Mouse (Mus musculus) hindbrain, postnatal 0 days (tissue): Measurements from ENCODE around the gene Gm43517. TPM values are rescaled to one million over a fixed set of nuclear protein-coding genes. Genes with fewer than 3 reads are reported as not detected.

Experiments used
- ATAC-seq: fragments of 200-750 bp; cut with Nextera tagmentation; 2 replicates; pipeline ENCODE4 v1.8.0; 2017; ENCODE audit warnings: mild to moderate bottlenecking, moderate TSS enrichment, moderate library complexity
- DNase-seq: peaks from one replicate; pipeline ENCODE4 v3.0.0-alpha.2; 2015; ENCODE audit warnings: low spot score
- H3K27ac ChIP-seq: fragments of 300-500 bp; sonication (generic); 2 replicates; pipeline ENCODE4 v1.5.1; 2014; ENCODE audit warnings: mild to moderate bottlenecking
- H3K27me3 ChIP-seq: fragments of 300-500 bp; sonication (generic); 2 replicates; pipeline ENCODE4 v1.6.1; 2014; ENCODE audit warnings: low read length, mixed read lengths; ENCODE audit not compliant: insufficient read depth
- H3K36me3 ChIP-seq: fragments of 300-500 bp; sonication (generic); 2 replicates; pipeline ENCODE4 v1.6.1; 2014; ENCODE audit warnings: low read length, mixed read lengths; ENCODE audit not compliant: insufficient read depth
- H3K4me1 ChIP-seq: fragments of 300-500 bp; sonication (generic); 2 replicates; pipeline ENCODE4 v1.6.1; 2014; ENCODE audit warnings: antibody characterized with exemption, low read length, mixed read lengths; ENCODE audit not compliant: insufficient read depth
- H3K4me2 ChIP-seq: fragments of 300-500 bp; sonication (generic); 2 replicates; pipeline ENCODE4 v1.6.1; 2014; ENCODE audit warnings: low read depth, mild to moderate bottlenecking, low read length, moderate library complexity, mixed read lengths
- H3K4me3 ChIP-seq: fragments of 300-500 bp; sonication (generic); 2 replicates; pipeline ENCODE4 v1.5.1; 2014; ENCODE audit warnings: low read length
- H3K9ac ChIP-seq: fragments of 300-500 bp; sonication (generic); replicated peaks from 2 replicates; pipeline ENCODE4 v1.6.1; 2014; ENCODE audit warnings: mild to moderate bottlenecking, low read length, moderate library complexity, mixed read lengths
- H3K9me3 ChIP-seq: fragments of 300-500 bp; sonication (generic); 2 replicates; pipeline ENCODE4 v1.6.1; 2016; ENCODE audit warnings: low read length, mixed read lengths
- CTCF ChIP-seq: IDR thresholded peaks from 2 replicates; pipeline ENCODE4 v1.5.1; 2016; ENCODE audit warnings: antibody characterized with exemption, control low read depth, low read depth
- WGBS: fragments of 180-500 bp; shearing (Covaris S2); extraction: QIAGEN DNeasy Blood & Tissue Kit; methylation state at CpG from one replicate; pipeline ENCODE4 v1.1.7; 2014; 5-methylcytosine and 5-hydroxymethylcytosine counted together
- polyA plus RNA-seq: library from polyadenylated mRNA; unstranded; fragments of >200 nt; fragmentation: Nextera tagmentation; extraction: Ambion mirVana; gene quantifications from 2 replicates; pipeline ENCODE4 v1.2.1, GENCODE M21; 2015
- total RNA-seq: library from RNA; depleted of rRNA; stranded (reverse); fragments of >200 nt; gene quantifications from 2 replicates; pipeline ENCODE4 v1.2.3, GENCODE M21; 2014; rRNA removed

Gene Gm43517
- total RNA-seq (0.04 TPM in 1 of 2 replicates, not detected in the other), polyA plus RNA-seq (not detected in 2 replicates)

GRCm38 (mm10) chr12:49384876-49385630 is at the start of gene Gm43517:
Gene Gm43517 (plus strand): TSS chr12:49385174.
- Histone ChIP-seq H3K4me3 (peak within 1 kb of the TSS; percentile 14), H3K9me3 (no peaks in the 10 kb centered on the region), H3K9ac (no peak within 1 kb of the TSS), H3K27ac (no peak within 1 kb of the TSS), H3K36me3 (no peaks in the 10 kb centered on the region), H3K4me2 (no peak within 1 kb of the TSS), H3K4me1 (no peaks in the 10 kb centered on the region), H3K27me3 (peaks cover 67% of the 10 kb centered on the region)
- TF ChIP-seq CTCF, result no peak
- ATAC-seq (peak; percentile 34), DNase-seq (no peak)
- 2% methylated on average over 69 of the region's 75 CpGs for WGBS

DNA sequence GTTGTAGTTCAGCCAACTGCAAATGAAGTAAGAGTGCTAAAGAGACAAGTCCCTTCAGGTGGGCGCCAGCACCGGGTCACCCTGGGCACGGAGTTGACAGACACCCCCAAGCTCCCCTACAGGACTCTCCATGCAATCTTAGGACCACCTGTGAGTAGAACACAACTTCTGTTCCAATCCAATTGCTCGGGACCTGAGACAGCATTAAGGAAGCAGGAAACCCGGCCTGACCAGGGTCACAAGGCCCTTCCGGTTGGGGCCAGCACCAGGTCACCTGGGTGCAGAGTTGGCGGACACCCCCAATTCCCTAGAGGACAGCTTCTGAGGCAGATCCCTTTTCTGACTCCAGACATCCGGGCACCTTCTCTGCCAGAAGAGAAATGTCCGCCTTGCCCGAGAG is 35.3 kb upstream of the Gm43517 start:
- WGBS, result 93% methylated on average over 10 of the region's 10 CpGs
- no peaks in the 10 kb centered on the region for H3K9me3 ChIP-seq
- H3K9ac ChIP-seq, result no peak overlapping the region
- DNase-seq (no peak), ATAC-seq (no peak)
- no peaks in the 10 kb centered on the region for H3K36me3 ChIP-seq
- no peak overlapping the region for H3K4me3 ChIP-seq
- no peak overlapping the region for H3K27ac ChIP-seq
- H3K4me1 ChIP-seq, result no peaks in the 10 kb centered on the region
- no peak for TF ChIP-seq CTCF
- no peaks in the 10 kb centered on the region for H3K27me3 ChIP-seq
- H3K4me2 ChIP-seq, result no peak overlapping the region

- WGBS, result 44% methylated on average over 1 of the region's 1 CpGs
- no peak overlapping the region for H3K27ac ChIP-seq
- H3K27me3 ChIP-seq, result peaks cover 29% of the 10 kb centered on the region
- no peaks in the 10 kb centered on the region for H3K4me1 ChIP-seq
- ATAC-seq, result no peak
- peak; percentile 69 for DNase-seq
- no peaks in the 10 kb centered on the region for H3K9me3 ChIP-seq
- H3K36me3 ChIP-seq, result no peaks in the 10 kb centered on the region
- no peak overlapping the region for H3K4me2 ChIP-seq
- TF ChIP-seq CTCF, result peak; percentile 70
- H3K4me3 ChIP-seq, result no peak overlapping the region
- no peak overlapping the region for H3K9ac ChIP-seq
These were observed 16.0 kb upstream of the Gm43517 start for GRCm38 (mm10) chr12:49368931-49369330.

GRCm38 (mm10) chr12:49372170-49372569 is 12.8 kb upstream of the Gm43517 start:
- TF ChIP-seq CTCF, result peak; percentile 65
- Histone ChIP-seq H3K4me2 (no peak overlapping the region), H3K9me3 (no peaks in the 10 kb centered on the region), H3K27me3 (peaks cover 41% of the 10 kb centered on the region), H3K4me1 (no peaks in the 10 kb centered on the region), H3K4me3 (no peak overlapping the region), H3K36me3 (no peaks in the 10 kb centered on the region), H3K27ac (no peak overlapping the region), H3K9ac (no peak overlapping the region)
- DNase-seq (peak; percentile 86), ATAC-seq (no peak)

DNA sequence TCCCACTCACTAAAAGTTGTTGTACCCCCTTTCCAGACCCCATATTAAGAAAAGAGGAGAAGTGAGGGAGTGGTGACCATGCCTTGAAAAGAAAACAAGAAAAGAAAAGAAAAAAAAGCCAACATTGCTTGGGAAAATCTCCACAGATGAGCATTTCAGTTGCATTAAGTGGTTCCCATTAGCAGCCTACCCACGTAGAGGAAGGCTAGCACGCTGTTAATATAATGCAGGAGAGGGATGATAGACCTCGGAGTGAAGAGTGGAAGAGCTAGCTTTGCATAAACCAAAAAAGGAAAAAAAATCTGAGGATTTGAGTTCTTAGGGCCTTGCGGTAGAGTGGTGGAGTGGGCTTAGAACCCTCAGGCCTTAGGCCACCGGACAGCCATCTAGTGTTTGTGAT is 11.8 kb upstream of the Gm43517 start:
- ATAC-seq (no peak), DNase-seq (no peak)
- H3K9me3 ChIP-seq, result no peaks in the 10 kb centered on the region
- H3K27ac ChIP-seq, result no peak overlapping the region
- H3K27me3 ChIP-seq, result peaks cover 51% of the 10 kb centered on the region
- H3K4me1 ChIP-seq, result no peaks in the 10 kb centered on the region
- no peak overlapping the region for H3K4me3 ChIP-seq
- no peak overlapping the region for H3K9ac ChIP-seq
- 10% methylated on average over 5 of the region's 5 CpGs for WGBS
- no peak overlapping the region for H3K4me2 ChIP-seq
- TF ChIP-seq CTCF, result no peak
- H3K36me3 ChIP-seq, result no peaks in the 10 kb centered on the region

DNA sequence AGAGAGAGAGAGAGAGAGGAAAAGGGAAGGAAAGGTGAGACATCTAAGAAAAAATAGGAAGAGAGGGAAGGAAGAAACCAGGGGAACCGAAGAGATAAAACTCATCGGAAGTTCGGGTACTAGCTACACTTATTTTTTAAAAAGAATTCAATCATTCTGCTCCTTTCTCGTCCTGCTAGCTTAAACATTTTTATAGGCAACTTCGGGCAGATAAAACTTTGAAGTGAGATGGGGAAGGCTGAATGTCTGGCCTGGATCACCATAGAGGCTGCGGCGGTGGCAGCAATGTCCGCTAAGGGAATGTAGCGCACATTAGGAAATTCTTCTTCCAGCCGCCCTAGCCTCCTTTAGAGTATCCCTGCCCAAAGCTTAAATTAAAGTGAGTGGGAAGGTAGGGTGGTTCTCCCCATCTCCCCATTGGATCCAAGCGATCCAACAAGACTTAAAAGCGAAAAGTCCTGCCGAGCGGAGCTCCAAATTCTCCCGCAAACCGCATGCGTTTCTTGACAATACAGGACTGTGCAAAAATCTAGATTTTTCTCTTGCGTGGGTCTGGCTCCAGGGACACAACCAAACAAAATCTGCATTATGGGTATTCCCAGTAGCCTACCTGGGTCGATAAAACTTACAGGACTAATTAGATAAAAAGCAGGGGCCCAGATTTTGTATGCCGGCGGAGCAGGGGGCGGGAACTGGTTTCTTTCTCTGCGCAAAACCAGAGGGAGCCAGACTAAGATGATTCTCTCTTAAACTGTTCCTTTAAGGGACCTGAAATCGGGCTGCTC is 11.0 kb upstream of the Gm43517 start:
- Histone ChIP-seq H3K9me3 (no peaks in the 10 kb centered on the region), H3K4me3 (peak overlapping the region; percentile 30), H3K27ac (no peak overlapping the region), H3K4me1 (no peaks in the 10 kb centered on the region), H3K27me3 (peaks cover 59% of the 10 kb centered on the region), H3K36me3 (no peaks in the 10 kb centered on the region), H3K9ac (no peak overlapping the region), H3K4me2 (peak overlapping the region; percentile 50)
- no peak for DNase-seq
- TF ChIP-seq CTCF, result no peak
- 3% methylated on average over 24 of the region's 24 CpGs for WGBS
- no peak for ATAC-seq

GRCm38 (mm10) chr12:49374606-49374995 is 10.4 kb upstream of the Gm43517 start:
- H3K9ac ChIP-seq, result no peak overlapping the region
- DNase-seq (peak; percentile 55), ATAC-seq (no peak)
- no peaks in the 10 kb centered on the region for H3K36me3 ChIP-seq
- TF ChIP-seq CTCF, result peak; percentile 71
- WGBS, result under 1% methylated on average over 14 of the region's 14 CpGs
- no peaks in the 10 kb centered on the region for H3K9me3 ChIP-seq
- H3K4me2 ChIP-seq, result peak overlapping the region; percentile 50
- H3K4me3 ChIP-seq, result peak overlapping the region; percentile 30
- peaks cover 65% of the 10 kb centered on the region for H3K27me3 ChIP-seq
- no peaks in the 10 kb centered on the region for H3K4me1 ChIP-seq
- no peak overlapping the region for H3K27ac ChIP-seq
